Mouse (Mus musculus): ENCODE data around the gene S100a3.

DNA sequence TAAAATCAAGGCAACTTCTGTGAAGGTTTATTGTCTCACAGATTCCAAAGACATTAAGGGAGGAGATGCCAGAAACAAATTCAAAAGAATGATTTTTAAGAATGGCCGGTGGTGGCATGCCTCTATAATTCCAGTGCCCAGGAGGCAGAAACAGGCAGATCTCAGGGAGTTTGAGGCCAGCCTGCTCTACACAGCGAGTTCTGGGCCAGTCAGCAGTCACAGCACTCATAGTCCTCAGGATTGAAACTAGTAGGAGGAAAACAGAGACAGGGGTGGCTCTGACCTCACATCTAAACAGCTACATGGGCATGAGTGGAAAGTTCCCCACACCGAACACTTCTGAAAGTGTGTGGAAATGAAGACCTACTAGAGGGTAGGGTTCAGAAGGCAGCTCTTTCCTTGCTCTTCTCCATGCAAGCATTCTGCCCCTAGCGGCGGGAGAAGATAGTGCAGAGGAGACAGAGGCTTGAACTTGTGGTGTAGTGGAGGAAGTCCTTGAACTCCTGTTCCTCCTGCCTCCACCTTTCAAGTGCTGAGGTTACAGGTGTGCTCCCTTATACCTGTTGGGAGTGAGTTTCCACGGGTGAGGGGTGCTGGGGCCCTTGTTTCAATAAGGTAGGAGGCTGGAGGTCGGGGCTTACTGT, 79.3 kb downstream of the S100a3 start:
- TF ChIP-seq MAX (IDR thresholded peaks at IDR 0.05; ENCODE audit: low read depth) (no peak), E2F4 (IDR thresholded peaks at IDR 0.05; ENCODE audit: insufficient read depth) (no peak), TCF12 (IDR thresholded peaks at IDR 0.05; ENCODE audit: insufficient read depth, poor library complexity, severe bottlenecking) (no peak)
